Mouse (Mus musculus) leukemia stem cell, adult 10-12 weeks (primary cell): ENCODE measurements around the gene Krt73. TPM values are rescaled to one million over a fixed set of nuclear protein-coding genes. Genes with fewer than 3 reads are reported as not detected.

Experiments
- polyA plus RNA-seq: library from polyadenylated mRNA; stranded (reverse); fragments of >175 nt; gene quantifications from 2 replicates; pipeline ENCODE4 v1.2.3, GENCODE M21; 2012; ENCODE audit warnings: low replicate concordance

Gene Krt73
- not detected in 2 replicates for polyA plus RNA-seq

GRCm38 (mm10) chr15:101802296-101802835 is at the start of gene Krt73:
Gene Krt73 (minus strand): TSS chr15:101802346.

GRCm38 (mm10) chr15:101850694-101851093 is 48.5 kb upstream of the Krt73 start, which contains the start of gene Krt1:
Gene Krt1 (minus strand): TSS chr15:101850794.

DNA sequence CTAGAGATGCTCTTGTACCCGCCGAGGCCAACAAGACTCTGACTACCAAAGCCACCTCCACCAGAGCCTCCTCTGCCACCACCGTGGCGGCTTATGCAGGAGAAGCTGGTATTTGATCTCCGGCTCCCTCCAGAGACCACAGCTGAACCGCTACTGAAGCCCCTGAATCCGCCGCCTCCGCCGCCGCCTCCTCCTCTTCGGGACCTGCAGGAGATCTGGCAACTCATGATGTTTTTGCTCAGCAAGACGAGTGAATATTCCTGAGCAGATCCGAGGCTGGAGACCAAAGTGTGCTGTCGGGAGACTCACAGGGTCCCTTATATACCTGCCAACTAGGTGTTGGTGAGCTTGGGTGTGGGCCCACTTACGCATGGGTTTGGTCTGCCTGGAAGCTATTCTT is 15.7 kb upstream of the Krt73 start, which contains the start of gene Krt2:
Gene Krt2, minus strand, starts transcription at position 295 of the 400 bp plus-strand sequence.

GRCm38 (mm10) chr15:101786360-101786759 is 15.8 kb downstream of the Krt73 start, which contains the start of gene Krt72:
Gene Krt72 (minus strand): TSS chr15:101786460.

Other genes with a start within 250 kb of the Krt73 start
- not detected in 2 replicates for gene Krt90, start 239.4 kb downstream of the Krt73 start, polyA plus RNA-seq
- not detected in 2 replicates for gene Krt75, start 228.4 kb downstream of the Krt73 start, polyA plus RNA-seq
- not detected in 2 replicates for gene Gm5414, start 174.2 kb downstream of the Krt73 start, polyA plus RNA-seq
- gene Gm5478, start 155.0 kb downstream of the Krt73 start, polyA plus RNA-seq = not detected in 2 replicates
- gene Krt6b, start 122.1 kb downstream of the Krt73 start, polyA plus RNA-seq = not detected in 2 replicates
- gene Krt6a, start 108.0 kb downstream of the Krt73 start, polyA plus RNA-seq = not detected in 2 replicates
- not detected in 2 replicates for gene Krt5, start 89.4 kb downstream of the Krt73 start, polyA plus RNA-seq
- gene Krt71, start 59.2 kb downstream of the Krt73 start, polyA plus RNA-seq = not detected in 2 replicates
- gene Krt72, start 15.9 kb downstream of the Krt73 start, polyA plus RNA-seq = not detected in 2 replicates
- gene Krt2, start 15.8 kb upstream of the Krt73 start, polyA plus RNA-seq = not detected in 2 replicates
- not detected in 2 replicates for gene Krt1, start 48.4 kb upstream of the Krt73 start, polyA plus RNA-seq
- not detected in 2 replicates for gene Krt77, start 67.4 kb upstream of the Krt73 start, polyA plus RNA-seq
- gene Krt76, start 90.6 kb upstream of the Krt73 start, polyA plus RNA-seq = not detected in 2 replicates
- gene Krt4, start 122.4 kb upstream of the Krt73 start, polyA plus RNA-seq = not detected in 2 replicates
- gene Krt79, start 138.0 kb upstream of the Krt73 start, polyA plus RNA-seq = not detected in 2 replicates
- gene Krt78, start 151.9 kb upstream of the Krt73 start, polyA plus RNA-seq = 0.05 TPM in 1 of 2 replicates, not detected in the other
- gene Krt8, start 202.1 kb upstream of the Krt73 start, polyA plus RNA-seq = 0.23 and 0.29 TPM in 2 replicates
- gene Krt18, start 225.8 kb upstream of the Krt73 start, polyA plus RNA-seq = not detected in 2 replicates